Mouse (Mus musculus): ENCODE results near the gene Hist1h1b. TPM values are rescaled to one million over a fixed set of nuclear protein-coding genes. Genes with fewer than 3 reads are reported as not detected.
"Not testable (repeated sequence)": the region's sequence is repeated elsewhere in the genome, so short reads cannot be mapped to it uniquely, and the experiment has no call there.

Gene Hist1h1b
- polyA plus RNA-seq, 1 experiment from 2014 or later: 23.6 TPM

DNA sequence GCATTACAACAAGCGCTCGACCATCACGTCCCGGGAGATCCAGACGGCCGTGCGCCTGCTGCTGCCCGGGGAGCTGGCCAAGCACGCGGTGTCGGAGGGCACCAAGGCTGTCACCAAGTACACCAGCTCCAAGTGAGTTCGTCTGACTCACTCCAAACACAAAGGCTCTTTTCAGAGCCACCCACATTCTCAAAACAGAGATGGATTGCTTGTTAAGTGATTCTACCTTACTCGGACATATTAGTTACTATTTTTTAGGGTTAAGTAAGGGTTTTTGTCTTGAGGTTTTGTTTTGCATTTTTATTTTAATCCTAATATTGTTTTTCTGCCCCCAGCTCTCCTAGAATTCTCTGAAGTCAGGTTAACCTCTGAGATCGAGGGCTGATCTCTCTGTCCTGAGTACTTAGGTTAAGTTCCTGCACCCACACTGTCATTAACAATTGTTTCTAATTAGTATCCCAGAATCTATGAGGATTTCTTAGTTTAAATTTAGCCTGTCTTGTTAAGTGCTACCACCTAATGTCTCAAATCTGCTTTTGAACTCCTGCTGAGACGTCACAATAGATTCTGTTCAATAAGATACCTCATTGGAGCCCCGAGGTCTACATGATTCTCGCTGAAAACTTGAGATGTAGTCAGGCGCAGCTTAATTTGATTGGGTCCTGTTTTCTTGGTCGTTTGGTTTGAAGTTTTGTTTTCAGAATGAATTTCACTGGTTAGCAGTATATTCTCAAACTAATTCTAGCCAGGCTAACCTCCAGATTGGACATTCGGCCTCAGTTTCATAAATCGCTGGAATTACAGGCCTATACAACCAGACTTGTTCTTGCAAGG, 7.6 kb upstream of the Hist1h1b start:
- Histone ChIP-seq H3K9me3 (replicated peaks) (no peaks in the 10 kb centered on the region), H3K27ac (peak overlapping the region; percentile 74), H3K27me3 (0 out of 2 replicates have a peak, but pooled peaks cover 4% of the 10 kb centered on the region), H3K9ac (peak overlapping the region; percentile 45; the same call in 1 of the 2 replicates), H3K4me1 (peaks cover 23% of the 10 kb centered on the region), H3K4me2 (replicated peaks) (peak overlapping the region; percentile 59), H3K36me3 (no peaks in the 10 kb centered on the region), H3K4me3 (peak overlapping the region; percentile 25)
- ATAC-seq (ENCODE audit: low FRiP score): peak; percentile 33
- 11% methylated on average over 17 of the region's 21 CpGs for WGBS

DNA sequence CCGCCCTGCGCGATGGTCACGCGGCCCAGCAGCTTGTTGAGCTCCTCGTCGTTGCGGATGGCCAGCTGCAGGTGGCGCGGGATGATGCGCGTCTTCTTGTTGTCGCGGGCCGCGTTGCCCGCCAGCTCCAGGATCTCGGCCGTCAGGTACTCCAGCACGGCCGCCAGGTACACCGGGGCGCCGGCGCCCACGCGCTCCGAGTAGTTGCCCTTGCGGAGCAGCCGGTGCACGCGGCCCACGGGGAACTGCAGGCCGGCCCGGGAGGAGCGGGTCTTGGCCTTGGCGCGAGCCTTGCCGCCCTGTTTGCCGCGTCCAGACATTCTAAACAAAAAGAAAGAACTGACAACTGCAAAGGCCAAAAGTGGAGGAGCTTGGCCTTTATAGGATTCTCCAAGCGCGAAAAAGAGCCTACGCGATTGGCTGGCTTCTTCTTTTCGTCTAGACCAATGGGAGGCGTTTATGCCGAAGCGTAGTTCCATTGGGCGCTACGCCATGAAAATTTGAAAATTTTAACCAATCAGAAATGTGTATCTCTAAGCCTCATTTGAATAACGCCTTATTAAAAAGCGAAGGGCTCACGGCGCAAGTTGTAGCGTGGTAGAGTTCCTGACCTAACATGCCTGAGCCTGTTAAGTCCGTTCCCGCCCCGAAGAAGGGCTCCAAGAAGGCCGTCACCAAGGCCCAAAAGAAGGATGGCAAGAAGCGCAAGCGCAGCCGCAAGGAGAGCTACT, 6.6 kb upstream of the Hist1h1b start, which contains the start of the genes Hist1h2an and Hist1h2bp:
Hist1h2an (minus strand) TSS at position 320 of the 731 bp plus-strand sequence.
Hist1h2bp (plus strand) TSS at position 563 of the 731 bp plus-strand sequence.
- H3K36me3 ChIP-seq; H3K27me3 ChIP-seq; H3K9me3 ChIP-seq (replicated peaks): not testable (repeated sequence)
- peak; percentile 97 for ATAC-seq (ENCODE audit: low FRiP score)
- Histone ChIP-seq H3K27ac (peak within 1 kb of the TSS; percentile 82), H3K4me2 (replicated peaks) (peak within 1 kb of the TSS; percentile 59), H3K9ac (peak within 1 kb of the TSS; percentile 47), H3K4me1 (peaks cover 31% of the 10 kb centered on the region), H3K4me3 (peak within 1 kb of the TSS; percentile 33)
- under 1% methylated on average over 44 of the region's 63 CpGs for WGBS

DNA sequence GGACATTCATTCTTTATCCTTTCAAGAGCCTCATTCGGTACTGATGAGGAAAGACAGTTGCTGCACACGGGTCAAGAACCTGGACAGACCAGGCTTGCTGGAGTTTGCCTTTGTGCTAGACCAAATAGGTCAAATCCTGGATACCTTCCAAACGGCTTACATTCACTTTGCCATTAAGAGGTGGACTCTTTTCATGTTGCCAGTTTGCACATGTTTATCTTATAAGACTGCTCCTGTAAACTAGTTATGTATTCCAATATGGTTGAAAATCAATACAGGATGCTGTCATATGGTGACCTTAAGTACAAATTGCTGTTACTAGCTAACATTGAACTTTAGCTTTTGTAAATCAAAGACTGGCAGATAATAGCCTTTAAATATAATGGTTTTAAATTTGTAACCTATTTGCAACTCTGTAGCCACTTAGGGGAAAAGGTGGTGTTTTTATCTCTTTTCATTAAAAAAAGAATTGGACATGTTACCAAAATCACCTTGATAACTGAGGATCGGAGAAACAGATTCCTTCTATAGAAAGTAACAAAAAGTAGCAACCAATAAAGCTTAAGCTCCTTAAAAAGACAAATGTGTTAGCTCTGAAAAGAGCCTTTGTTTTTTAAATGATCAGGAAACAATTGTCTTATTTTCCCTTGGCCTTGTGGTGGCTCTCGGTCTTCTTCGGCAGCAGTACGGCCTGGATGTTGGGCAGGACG, 5.9 kb upstream of the Hist1h1b start:
- peaks cover 31% of the 10 kb centered on the region for H3K4me1 ChIP-seq
- H3K4me2 ChIP-seq (replicated peaks): peak overlapping the region; percentile 59
- H3K27ac ChIP-seq: peak overlapping the region; percentile 82
- 4% methylated on average over 8 of the region's 8 CpGs for WGBS
- H3K9me3 ChIP-seq (replicated peaks): no peaks in the 10 kb centered on the region
- peak overlapping the region; percentile 33 for H3K4me3 ChIP-seq
- peak overlapping the region; percentile 47 for H3K9ac ChIP-seq
- no peak for ATAC-seq (ENCODE audit: low FRiP score)
- no peaks in the 10 kb centered on the region for H3K36me3 ChIP-seq
- 0 out of 2 replicates have a peak, but pooled peaks cover 4% of the 10 kb centered on the region for H3K27me3 ChIP-seq

DNA sequence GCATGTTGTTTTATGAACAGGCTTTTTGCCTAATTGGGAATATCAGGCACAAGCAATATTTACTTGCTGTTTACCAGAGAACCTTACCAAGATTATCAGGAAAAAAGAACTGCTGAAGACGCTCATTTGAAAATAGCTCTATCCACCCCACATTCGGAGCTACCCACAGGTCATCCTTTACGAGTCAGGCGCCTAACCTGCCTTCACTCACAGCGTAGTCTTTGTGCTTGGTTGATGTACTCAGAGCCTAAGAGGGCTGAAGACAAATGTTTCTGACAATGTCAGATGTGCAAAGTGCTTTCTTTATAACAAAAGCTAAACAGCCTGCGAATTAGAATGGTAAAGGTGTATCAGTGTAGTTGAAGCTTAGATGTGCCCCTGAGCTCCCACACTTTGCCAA, 3.9 kb upstream of the Hist1h1b start:
- ATAC-seq (ENCODE audit: low FRiP score): no peak
- no peaks in the 10 kb centered on the region for H3K27me3 ChIP-seq
- no peaks in the 10 kb centered on the region for H3K9me3 ChIP-seq (replicated peaks)
- H3K27ac ChIP-seq: peak overlapping the region; percentile 76
- WGBS: 21% methylated on average over 6 of the region's 6 CpGs
- H3K36me3 ChIP-seq: no peaks in the 10 kb centered on the region
- no peak overlapping the region for H3K4me3 ChIP-seq
- peaks cover 33% of the 10 kb centered on the region for H3K4me1 ChIP-seq
- H3K4me2 ChIP-seq (replicated peaks): peak overlapping the region; percentile 71
- peak overlapping the region; percentile 44; the same call in 1 of the 2 replicates for H3K9ac ChIP-seq

DNA sequence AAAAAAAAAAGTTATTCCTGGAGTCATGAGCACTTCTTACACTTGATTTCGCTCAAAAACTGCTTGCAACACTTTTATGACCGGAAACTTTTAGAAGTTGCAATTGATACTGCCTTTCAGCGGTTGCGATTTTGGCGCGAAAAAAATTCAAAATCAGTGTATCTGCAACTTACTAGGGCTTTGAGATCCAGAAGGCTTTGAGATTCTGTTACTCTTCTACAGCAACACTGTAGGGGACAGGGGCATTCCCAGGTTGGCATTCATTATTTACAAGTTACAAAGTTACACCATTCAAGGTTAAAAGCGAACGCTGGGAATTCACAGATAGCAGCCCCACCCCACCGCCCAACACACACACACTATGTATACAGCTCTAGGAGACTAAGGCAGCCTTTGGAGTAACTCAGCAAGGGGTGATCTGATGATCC, 3.3 kb upstream of the Hist1h1b start:
- H3K4me1 ChIP-seq: peaks cover 33% of the 10 kb centered on the region
- peak overlapping the region; percentile 44 for H3K9ac ChIP-seq
- no peaks in the 10 kb centered on the region for H3K9me3 ChIP-seq (replicated peaks)
- 2% methylated on average over 9 of the region's 9 CpGs for WGBS
- no peaks in the 10 kb centered on the region for H3K36me3 ChIP-seq
- no peaks in the 10 kb centered on the region for H3K27me3 ChIP-seq
- H3K4me2 ChIP-seq (replicated peaks): peak overlapping the region; percentile 71
- H3K27ac ChIP-seq: peak overlapping the region; percentile 76
- H3K4me3 ChIP-seq: peak overlapping the region; percentile 39
- ATAC-seq (ENCODE audit: low FRiP score): no peak

DNA sequence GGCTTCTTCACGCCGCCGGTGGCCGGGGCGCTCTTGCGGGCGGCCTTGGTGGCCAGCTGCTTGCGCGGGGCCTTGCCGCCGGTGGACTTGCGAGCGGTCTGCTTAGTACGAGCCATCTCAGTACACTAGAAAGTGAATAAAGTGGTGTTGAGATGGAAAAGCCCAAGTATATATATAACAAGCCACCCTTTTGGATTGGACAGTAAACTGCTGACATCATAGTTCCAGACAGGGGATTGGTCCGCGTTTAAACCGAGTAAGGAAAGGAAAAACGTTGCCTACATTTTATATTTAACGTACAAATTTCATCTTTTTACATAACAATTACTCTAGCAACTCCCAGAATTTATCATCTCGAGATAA, 2.8 kb upstream of the Hist1h1b start, which contains the start of gene Hist1h3i:
Hist1h3i (minus strand) TSS at position 116 of the 363 bp plus-strand sequence.
- H3K27ac ChIP-seq: peak within 1 kb of the TSS; percentile 86
- peak within 1 kb of the TSS; percentile 66 for H3K9ac ChIP-seq
- H3K4me3 ChIP-seq: peak within 1 kb of the TSS; percentile 39
- under 1% methylated on average over 15 of the region's 20 CpGs for WGBS
- H3K27me3 ChIP-seq: no peaks in the 10 kb centered on the region
- H3K9me3 ChIP-seq (replicated peaks): no peaks in the 10 kb centered on the region
- no peaks in the 10 kb centered on the region for H3K36me3 ChIP-seq
- peak; percentile 69 for ATAC-seq (ENCODE audit: low FRiP score)
- peak within 1 kb of the TSS; percentile 71 for H3K4me2 ChIP-seq (replicated peaks)
- peaks cover 32% of the 10 kb centered on the region for H3K4me1 ChIP-seq

DNA sequence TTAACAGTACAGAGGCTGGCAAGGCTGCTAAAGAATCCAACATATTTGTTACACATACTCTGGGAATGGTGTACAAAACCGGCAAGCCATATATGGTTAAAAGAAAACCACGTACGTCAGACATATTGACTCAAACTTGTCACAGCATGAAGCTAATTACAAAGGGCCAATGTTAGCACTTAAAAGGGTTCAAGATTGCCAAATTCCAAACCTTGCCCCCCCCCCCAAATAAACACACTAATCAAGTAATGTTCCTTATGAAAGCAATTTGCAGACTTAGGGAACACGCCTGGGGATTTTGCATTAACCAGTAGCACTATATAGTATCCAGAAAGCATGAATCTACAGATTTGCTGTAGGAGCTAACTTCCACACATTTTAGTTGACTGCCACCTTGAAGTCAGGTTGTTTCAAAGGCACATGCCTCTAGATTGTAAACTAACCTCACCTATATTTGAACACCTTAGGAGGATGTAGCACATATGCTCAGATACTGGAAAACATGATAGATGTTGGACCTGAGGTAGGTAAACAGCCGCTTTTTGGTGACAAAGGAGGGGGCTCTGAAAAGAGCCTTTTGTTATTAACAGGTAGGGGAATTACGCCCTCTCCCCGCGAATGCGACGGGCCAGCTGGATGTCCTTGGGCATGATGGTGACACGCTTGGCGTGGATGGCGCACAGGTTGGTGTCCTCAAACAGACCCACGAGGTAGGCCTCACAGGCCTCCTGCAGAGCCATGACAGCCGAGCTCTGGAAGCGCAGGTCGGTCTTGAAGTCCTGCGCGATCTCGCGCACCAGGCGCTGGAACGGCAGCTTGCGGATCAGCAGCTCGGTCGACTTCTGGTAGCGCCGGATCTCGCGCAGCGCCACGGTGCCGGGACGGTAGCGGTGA, 2.2 kb upstream of the Hist1h1b start:
- not testable (repeated sequence) for H3K9me3 ChIP-seq (replicated peaks); H3K27me3 ChIP-seq; ATAC-seq (ENCODE audit: low FRiP score); H3K36me3 ChIP-seq
- 2% methylated on average over 14 of the region's 35 CpGs for WGBS
- H3K4me3 ChIP-seq: peak overlapping the region; percentile 39
- H3K4me1 ChIP-seq: peaks cover 28% of the 10 kb centered on the region
- peak overlapping the region; percentile 71 for H3K4me2 ChIP-seq (replicated peaks)
- peak overlapping the region; percentile 66 for H3K9ac ChIP-seq
- peak overlapping the region; percentile 86 for H3K27ac ChIP-seq

DNA sequence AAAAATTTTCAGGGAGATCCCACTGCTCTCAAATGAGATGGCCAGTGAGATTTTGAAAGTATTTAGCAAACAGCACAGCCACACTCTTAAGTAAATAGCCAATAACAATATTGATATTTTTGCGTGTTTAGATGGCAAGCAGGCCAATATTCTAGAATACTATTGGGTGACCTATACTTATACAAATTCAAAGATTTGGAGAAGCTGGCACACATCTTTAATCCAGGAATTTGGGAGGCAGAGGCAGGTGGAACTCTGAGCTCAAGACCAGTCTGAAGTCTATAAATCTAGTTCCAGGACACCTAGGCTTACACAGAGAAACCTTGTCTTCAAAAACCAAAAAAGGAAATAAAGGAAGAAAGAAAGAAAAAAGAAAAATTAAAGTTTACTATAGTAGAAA, 1.2 kb upstream of the Hist1h1b start:
- Histone ChIP-seq H3K4me3 (no peak overlapping the region), H3K9me3 (replicated peaks) (no peaks in the 10 kb centered on the region), H3K4me2 (replicated peaks) (no peak overlapping the region), H3K4me1 (peaks cover 28% of the 10 kb centered on the region), H3K36me3 (no peaks in the 10 kb centered on the region), H3K27ac (no peak overlapping the region; the same call in 1 of the 2 replicates), H3K9ac (no peak overlapping the region), H3K27me3 (no peaks in the 10 kb centered on the region)
- no peak for ATAC-seq (ENCODE audit: low FRiP score)
- WGBS: 91% methylated on average over 1 of the region's 1 CpGs

DNA sequence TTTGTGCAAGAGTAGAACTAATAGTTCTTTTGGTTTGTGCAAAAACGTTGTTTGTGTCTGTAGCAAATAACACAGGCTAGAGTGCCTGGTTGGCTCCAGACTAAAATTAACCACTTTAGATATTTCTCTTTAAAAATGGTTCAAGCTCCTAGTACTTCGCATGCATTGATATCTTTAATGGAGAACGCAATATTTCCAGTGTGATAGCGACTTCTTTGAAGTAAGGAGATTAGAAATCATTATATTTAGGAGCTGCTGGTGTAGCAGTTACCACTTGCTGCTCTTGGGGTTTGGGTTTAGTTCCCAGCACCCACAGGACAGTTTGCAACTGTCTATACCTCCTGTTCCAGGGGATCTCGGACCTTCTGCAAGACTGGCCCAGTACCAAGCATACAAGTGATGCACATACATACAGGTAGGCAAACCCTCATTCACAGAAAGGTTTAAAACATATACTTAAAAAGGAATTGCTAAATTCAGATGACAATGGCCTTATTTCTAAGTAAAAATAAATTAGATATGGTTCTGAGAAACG, 663 bp upstream of the Hist1h1b start:
- Histone ChIP-seq H3K9ac (no peak overlapping the region), H3K27me3 (no peaks in the 10 kb centered on the region), H3K4me1 (peaks cover 26% of the 10 kb centered on the region), H3K4me2 (replicated peaks) (peak overlapping the region; percentile 88), H3K4me3 (peak overlapping the region; percentile 41; the same call in 1 of the 2 replicates), H3K27ac (peak overlapping the region; percentile 90), H3K36me3 (no peaks in the 10 kb centered on the region), H3K9me3 (replicated peaks) (no peaks in the 10 kb centered on the region)
- WGBS: 49% methylated on average over 6 of the region's 6 CpGs
- ATAC-seq (ENCODE audit: low FRiP score): no peak

DNA sequence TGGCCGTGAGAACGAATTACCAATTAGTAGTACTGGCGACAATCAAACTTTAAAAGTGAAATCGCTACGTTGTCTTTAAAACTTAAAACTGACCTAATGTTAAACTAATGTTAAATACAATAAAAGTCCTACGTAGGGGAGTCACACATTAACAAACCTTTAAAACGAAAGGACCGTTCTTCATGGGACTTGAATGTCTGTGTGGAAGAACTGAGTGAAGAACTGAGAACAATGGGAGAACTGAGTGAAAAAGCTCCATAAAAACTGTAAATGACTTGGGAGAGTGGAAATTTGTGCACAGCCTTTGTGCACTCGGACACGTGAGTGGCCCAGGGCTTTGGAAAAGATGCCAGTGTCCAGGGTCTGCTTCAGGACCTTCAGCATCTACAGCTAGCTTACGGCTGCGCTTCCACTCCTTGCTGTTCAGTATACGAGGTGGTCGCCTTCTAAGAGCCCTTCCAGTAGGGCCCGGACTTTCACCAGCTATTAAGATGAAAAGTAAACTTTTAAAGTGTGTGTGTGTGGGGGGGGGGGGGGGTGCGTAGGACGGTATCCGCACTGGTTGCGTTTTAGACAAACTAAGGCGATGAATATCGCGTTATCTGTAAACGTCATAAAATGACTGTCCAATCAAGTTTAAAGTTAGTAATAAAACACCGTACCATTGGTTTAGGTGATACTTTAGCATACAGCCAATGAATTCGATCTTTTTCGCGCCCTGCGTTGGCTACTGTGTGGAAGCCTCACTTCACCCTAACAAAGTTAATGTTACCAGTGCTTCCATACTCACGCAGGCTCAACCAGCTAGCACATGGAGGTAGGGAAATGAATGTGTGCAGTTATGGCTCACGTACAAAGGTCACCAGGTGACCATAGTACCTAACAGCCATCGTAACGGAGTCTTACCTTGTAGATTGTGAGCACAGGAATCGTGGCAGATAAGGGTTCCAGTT, 1.3 kb downstream of the Hist1h1b start:
- no peaks in the 10 kb centered on the region for H3K27me3 ChIP-seq
- H3K4me1 ChIP-seq: peaks cover 19% of the 10 kb centered on the region
- H3K4me3 ChIP-seq: peak overlapping the region; percentile 41
- H3K36me3 ChIP-seq: no peaks in the 10 kb centered on the region
- H3K4me2 ChIP-seq (replicated peaks): peak overlapping the region; percentile 88
- WGBS: 5% methylated on average over 33 of the region's 33 CpGs
- peak; percentile 90 for ATAC-seq (ENCODE audit: low FRiP score)
- peak overlapping the region; percentile 90 for H3K27ac ChIP-seq
- H3K9ac ChIP-seq: peak overlapping the region; percentile 74
- H3K9me3 ChIP-seq (replicated peaks): no peaks in the 10 kb centered on the region

Data from hindbrain, embryonic 12.5 days (tissue).